Mouse (Mus musculus): ENCODE measurements around the gene Samd4.

GRCm38 (mm10) chr14:46849769-46850168 is 32.9 kb upstream of the Samd4 start:
- no peak for TF ChIP-seq CTCF (IDR thresholded peaks at IDR 0.05; ENCODE audit: low read depth, low read length)
- no peak for TF ChIP-seq POLR2A (IDR thresholded peaks at IDR 0.05; ENCODE audit: borderline replicate concordance, low read depth, low read length)

Data from bone marrow macrophage, adult 2 months (primary cell).